Mouse (Mus musculus): ENCODE measurements around the gene Ccdc171.
"Not testable (repeated sequence)": the region's sequence is repeated elsewhere in the genome, so short reads cannot be mapped to it uniquely, and the experiment has no call there.

Ccdc171 gene

DNA sequence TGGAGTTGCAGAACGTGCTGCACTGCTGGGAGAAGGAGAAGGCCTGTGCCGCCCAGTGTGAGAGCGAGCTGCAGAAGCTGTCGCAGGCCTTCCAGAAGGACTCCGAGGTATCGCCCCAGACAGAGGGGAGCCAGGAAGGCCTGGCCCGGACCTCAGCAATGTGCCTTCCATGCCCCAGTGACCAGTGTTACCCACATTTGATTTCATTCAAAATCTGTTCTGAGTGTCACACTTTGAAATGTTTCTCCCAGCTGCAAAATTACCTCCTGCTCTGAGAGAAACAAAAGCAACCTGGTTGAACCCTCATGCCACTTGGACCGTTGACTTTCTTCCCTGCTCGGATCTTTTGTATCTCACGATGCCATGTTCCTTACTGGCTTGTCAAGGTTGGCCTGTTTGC, 133.1 kb downstream of the Ccdc171 start:
- no peak for DNase-seq

DNA sequence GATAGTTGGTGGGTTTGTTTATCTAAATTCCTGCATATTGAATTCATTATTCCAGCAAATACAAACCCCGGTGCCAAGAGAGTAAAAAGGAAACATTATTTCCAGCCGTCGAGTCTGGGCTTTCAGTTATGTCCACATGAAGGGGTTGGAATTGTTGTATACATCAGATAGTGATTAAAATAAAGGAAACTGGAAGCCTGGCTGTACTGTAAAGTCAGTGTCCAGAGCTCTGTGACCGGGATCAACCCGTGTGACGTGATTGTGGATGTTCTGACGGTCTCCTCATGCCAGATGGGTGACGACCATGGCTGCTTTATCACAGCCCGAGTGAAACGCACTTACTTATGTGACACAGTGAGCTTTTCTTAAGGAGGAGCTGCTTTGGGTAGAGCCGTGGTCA, 134.1 kb downstream of the Ccdc171 start:
- DNase-seq = no peak

DNA sequence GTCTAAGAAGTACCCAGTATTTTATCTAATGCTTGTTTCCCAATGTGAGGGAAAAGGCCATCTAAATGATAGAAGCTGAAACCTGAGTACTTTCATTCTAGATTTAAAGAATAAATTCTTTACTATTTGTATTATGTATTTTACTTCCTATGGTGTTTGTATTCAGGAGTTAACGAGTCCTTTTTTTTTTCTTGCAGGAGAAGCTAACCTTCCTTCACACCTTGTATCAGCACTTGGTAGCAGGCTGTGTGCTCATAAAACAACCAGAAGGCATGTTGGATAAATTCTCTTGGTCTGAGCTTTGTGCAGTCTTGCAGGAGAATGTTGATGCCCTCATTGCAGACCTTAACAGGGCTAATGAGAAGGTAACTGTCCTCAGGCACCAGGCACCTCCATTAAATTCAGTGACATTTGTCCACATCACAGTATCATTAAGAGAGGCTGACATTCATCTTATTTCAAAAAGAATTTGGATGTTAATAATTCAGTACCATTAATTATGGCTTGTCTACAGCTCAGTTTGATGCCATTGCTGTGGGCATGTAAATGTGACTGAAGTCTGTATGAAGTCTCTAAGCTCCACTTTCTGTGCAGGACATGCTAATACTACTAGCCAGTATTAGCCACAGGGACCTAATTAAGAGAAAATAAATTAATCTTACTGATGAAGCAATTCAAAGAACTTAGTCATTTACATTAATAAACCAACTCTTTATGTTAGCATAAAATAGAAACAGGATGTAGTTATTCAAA, 136.3 kb downstream of the Ccdc171 start:
- DNase-seq = no peak

DNA sequence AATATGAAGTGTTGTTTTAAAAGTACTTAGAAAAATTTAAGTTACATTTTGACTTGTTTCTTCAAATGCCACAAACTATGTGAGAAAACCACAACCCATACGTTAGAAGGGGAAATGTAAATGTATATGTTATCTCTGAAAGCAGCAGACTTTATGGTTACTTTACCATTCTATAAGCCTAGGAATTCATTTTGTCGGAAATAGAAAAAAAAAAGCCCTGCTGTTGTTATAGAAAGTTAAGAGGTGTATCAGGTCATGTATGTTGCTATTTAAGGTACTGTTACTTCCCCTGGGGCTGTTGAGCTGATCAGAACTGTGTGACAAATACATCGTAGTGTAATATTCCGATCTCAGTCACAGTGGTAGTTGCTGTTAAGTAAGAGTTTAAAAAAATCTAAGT, 137.0 kb downstream of the Ccdc171 start:
- no peak for DNase-seq

DNA sequence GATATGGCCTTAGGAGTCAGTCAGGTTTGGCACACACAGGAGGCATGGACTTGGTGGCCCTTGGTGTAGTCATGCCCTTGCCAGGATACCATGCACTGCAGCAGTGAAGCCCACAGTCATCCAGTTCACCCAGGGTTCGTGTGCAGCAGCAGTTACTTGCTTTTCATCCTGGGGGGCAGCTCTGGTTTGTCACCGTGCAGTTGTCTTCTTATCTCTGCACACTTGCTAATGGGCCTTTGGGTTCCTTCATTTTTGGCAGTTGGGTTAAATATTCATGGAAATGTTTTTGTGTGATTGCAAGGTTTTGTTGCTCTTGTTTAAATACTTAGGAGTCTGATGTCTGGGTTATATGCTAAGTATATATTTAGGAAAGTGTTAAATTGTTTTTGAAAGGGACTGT, 144.2 kb downstream of the Ccdc171 start:
- no peak for DNase-seq

DNA sequence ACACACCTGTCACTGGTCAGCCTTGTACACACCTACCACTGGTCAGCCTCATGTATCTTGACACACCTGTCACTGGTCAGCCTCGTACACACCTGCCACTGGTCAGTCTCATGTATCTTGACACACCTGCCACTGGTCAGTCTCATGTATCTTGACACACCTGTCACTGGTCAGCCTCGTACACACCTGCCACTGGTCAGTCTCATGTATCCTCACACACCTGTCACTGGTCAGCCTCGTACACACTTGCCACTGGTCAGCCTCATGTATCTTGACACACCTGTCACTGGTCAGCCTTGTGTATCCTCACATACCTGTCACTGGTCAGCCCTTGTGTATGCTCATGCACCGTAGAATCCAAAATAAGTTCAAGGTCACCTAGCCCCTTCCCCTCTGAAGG, 150.0 kb downstream of the Ccdc171 start:
- not testable (repeated sequence) for DNase-seq

DNA sequence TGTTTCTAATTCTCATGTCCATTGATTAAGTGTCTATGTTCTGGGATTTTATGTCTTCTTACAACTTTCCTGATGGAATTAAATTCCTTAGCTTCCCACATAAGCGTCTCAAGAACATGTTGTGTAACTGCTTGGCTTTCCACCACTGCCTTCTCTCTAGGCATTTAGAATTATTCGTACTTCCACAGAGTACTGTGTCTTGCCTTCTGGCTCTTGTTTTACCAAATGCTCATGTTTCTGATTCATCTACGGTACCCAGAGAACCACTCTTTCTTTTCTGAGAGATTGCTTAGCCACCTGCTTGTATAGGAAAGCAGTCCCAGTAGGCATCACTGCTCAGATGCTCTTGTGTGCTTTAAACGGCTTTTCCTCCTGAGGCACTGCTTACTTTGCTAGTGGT, 151.1 kb downstream of the Ccdc171 start:
- peak; percentile 64 for DNase-seq

DNA sequence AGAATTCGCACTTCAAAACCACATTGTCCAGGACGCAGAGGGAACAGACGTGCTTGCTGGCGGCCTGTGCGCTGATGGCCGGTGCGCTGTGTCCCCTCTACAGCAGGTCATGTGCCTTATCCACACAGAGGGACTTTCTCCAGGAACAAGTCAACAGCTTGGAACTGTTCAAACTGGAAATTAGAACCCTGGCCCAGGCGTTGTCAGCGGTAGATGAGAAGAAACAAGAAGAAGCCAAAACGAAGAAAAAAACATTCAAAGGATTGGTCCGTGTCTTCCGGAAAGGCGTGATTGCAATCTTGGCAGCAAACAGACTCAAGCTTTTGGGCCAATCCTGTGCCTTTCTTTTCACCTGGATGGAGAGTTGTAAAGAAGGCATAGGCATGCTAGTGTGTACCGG, 155.7 kb downstream of the Ccdc171 start:
- DNase-seq = no peak

DNA sequence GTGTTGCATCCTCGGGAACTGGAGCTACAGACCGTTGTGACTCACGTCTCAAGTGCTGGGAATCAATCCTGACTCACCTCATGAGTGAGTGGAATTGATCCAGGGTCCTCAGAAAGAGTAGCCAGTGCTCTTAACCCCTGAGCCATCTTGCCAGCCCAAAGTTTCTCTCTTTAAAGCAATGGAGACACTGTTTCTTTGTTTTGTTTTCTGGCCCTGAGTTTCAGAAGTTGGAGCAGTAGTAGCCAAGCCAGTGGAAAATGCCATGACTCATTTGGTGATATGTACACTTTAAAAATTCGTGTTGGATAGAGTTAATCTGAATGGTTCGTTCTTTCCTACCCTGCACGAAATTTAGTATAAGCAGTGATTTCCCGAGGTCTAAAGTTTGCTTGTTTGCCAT, 157.5 kb downstream of the Ccdc171 start:
- no peak for DNase-seq

DNA sequence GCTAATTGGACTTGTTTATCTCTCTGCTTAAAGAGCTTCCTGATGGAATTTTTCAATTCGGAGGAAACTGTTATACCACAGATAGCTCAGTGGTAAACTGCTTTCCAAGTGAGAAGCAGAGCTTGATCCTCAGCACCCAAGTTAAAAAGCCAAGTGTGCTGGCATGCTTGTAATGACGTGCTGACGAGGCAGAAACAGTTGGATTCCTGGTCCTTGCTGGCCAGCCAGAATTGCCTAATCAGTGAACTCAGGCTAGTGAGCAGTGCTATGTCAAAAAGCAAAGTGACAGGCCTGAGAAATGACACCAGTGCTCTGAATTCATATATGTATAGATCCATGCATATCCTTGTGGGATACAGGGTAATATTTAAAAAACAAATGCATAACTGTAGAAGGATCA, 174.8 kb downstream of the Ccdc171 start:
- no peak for DNase-seq

DNA sequence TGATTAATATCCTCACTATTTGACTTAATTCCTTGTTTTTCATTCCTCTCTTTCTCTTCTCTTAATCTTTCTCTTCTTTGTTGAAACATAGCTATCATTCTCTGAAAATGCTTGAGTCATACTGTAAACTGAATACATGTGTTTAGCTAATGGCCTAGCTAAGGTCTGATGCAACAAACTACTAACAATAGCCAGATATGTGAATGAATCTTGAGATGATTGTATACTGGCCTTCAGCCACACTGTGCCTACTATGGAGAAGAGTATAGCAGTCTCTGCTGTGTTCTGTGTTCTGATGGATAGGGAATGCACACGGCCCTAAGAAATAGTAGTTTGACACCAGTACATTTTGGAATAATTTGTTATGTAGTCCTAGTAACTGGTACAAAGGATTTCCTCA, 191.7 kb downstream of the Ccdc171 start:
- no peak for DNase-seq

DNA sequence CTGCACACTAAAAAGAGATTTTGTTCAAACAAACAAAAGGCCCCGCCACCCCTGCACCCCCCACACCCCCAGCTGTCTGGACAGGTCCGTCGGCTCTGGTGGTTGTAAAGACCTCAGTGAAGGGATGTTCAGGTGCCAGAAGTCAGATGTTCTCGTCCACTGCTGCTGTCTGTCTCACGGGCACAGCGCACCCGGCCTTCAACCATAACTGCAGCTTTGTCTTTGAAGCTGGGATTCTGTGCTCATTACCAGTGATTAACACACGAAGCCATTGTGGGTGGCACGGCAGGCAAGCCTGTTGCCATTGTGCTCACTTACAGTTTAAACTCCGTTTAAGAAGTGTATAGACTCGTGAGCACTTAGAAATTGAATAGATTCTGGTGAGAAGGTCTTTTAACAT, 194.5 kb downstream of the Ccdc171 start:
- DNase-seq = no peak

DNA sequence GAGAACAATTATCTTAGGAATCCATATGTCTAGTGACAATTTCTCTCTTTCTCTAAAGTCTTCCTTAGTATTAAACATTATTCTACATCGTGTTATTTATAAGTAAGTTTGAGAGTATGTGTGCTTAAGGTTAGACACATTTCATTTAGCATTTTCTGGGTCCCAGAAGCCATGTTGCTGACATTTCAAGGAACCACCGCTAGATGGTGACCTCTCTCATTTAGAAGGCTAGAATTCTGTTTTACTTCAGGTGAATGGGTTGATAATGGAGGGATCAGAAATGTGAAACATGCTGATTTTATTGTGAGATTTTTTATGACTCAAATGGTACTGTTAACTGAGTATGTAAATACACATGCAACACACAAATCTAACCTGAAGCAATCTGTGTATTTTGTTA, 199.8 kb downstream of the Ccdc171 start:
- no peak for DNase-seq

DNA sequence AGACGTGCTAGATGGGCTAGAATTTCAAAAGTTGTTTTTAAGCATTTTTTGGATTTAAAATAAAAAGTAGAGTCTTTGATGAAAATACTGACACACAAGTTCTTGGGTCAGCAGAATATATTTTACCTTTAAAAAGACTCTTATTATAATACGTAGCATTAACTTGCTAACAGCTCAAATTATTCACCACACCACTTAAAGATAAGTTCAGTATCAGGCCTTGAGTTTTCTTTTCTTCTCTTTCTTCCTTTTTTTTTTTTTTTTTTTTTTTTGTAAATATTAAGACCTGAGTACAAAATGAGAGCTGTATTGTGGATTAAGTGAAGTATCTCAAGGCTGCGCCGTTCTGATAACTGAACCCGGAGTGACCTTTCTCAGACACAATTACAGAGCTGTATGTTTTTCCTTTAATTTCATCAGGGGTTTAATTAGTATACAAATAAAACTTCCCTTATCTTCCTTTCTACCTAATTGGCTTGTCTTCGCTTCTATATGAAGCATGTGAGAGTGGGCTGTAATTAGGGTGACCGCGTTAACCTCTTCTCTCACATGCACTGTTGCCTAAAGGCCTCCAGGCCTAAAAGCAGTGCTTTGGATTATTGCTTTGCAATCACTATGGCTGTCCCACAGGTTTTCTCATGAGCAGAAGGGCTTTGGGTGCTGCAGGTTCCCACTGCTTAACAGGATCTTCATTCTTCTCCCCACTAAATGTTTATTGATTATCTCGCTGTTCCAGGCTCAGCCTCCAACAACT, 214.0 kb downstream of the Ccdc171 start:
- no peak for DNase-seq

DNA sequence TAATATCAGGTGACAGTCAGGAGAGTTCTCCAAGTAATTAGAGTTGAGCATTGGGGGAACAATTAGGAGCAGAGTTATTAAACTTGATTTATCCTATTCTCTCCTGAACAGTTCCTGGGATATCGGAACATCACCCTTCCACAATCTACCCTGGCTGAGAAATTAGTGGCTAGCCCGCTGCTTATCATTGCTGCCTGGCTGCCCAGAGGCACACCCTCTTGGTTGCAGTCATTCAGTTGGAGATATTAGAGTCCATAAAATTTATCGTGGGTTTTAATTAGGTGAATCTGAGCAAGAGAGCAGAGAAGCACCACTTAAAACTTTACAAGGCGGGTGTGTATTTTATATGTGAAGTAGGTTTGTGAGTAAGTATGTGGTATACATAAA, 214.5 kb downstream of the Ccdc171 start:
- no peak for DNase-seq

DNA sequence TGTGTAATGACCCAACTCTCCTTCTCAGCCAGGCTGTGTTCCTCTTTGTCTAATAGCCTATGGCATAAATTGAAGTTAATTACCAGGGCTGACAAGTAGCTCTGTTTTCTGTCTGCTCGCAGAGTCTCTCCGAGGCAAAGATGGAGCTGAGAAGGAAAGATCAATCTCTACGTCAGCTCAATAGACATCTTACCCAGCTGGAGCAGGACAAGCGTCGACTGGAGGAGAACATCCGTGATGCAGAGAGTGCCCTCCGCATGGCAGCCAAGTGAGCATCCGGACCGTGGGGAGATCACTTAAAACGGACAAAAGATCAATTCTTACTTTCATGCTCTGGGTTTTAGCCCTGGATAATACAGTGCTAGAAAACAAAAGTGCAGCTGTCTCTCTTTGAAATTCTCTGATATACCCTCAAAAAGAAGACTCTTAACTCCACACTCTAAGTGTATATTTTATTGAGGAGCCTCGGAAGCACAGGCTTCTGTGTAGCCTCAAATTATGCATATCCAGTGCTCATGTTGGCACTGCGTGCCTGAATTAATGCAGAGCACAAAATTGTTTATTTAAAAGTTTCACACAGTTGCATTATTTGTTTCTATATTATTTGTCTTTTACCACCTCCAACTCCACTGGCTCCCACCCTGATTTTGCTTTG, 217.6 kb downstream of the Ccdc171 start:
- DNase-seq = no peak

DNA sequence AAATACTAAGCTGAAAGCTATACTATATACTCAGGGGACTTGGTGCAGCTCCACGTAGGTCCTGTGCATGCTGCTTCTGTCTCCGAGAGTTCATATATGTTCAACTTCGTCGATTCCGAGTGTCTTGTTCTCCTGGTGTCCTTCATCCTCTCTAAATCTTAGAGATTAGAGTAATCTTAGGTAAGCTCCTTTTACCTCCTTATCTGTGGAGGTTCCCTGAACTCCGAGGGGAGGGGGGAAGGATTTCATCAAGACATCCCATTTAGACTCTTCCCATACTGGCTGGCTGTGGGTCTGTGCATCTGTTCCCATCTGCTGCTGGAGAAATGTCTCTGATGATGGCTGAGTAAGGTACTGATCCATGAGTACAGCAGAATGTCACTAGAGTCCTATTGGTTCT, 249.8 kb downstream of the Ccdc171 start:
- no peak for DNase-seq

DNA sequence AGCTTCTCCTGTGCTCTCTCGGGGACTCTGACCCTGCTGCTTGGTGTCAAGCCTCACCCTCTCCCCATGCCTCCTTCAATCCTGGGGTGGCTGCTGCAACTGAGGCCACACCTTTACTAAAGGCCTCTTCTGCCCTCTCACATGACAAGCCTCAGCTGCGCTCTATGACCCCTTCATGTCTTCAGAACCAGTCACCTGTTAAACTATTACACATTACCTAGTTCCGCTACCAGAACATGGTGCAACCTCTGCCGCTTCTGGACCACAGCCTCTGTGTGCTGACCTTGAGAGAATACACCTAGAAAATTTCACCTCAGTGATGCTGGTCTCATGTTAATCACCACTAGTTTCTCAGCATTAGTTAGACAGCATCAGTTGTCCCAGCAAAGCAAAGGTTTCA, 254.7 kb downstream of the Ccdc171 start:
- no peak for DNase-seq

DNA sequence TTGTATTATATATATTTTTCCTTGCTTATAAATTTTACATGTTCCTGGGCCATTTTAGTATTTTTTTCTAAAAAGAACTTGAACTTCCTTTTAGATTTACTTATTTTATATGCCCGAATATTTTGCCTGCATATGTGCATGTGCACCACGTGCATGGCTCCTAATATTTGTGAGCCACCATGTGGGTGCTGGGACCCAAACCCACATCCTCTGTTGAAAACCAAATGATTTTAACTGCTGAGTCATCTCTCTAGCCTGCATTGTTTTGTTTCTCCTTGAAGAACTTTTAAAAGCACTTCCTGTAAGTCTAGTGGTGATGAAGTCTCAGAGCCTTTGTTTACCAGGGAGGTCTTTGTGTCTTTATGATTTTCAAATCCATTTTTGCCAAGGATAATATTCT, 259.8 kb downstream of the Ccdc171 start:
- DNase-seq = no peak

DNA sequence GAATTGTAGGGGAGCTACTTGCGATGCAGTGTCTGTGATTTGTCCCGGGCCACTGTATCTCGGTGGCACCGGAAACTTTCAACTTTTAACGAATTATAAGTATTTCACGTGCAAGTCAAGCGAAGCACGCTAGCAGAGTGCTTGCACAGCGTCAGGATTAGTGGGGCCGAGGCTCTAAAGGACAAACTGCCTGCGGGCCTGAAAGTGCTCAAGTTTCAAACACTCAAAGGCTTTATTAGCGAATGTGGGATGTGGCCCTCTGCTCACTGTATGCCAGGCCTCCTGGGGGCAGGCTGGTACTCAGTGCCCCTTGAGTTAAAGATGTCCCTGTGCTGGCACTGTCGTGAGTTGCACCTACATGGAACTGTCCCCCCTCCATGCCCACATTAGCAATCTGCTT, 266.5 kb downstream of the Ccdc171 start:
- DNase-seq = no peak

DNA sequence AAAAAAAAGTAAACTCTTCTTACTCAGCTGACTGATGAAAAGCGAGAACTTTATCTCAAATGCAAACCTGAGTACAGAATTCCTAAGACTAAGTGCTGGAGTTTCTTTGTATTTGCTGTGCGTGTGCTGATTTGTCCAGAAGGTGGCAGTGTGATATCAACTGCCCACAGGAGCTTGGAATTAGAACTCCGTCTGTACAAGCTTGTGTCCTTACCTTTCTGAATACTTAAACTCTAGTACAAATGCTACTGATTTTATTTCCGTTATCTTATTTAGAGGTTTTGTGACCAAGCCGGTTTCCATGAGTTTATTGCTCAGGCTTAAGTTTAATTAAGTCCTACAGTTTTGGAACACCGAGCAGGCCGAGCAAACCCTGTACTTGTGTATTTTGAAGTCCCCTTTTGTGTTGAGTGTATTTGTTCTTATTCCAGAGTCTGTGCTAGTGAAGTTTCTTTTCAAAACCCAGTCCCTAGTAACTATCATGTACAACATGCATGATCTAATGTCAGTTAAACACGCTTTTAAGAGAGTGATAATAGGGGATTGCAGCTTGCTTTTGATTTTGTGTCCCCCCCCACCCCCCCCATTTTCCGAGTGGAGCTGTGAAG, 269.1 kb downstream of the Ccdc171 start:
- peak; percentile 28 for DNase-seq

DNA sequence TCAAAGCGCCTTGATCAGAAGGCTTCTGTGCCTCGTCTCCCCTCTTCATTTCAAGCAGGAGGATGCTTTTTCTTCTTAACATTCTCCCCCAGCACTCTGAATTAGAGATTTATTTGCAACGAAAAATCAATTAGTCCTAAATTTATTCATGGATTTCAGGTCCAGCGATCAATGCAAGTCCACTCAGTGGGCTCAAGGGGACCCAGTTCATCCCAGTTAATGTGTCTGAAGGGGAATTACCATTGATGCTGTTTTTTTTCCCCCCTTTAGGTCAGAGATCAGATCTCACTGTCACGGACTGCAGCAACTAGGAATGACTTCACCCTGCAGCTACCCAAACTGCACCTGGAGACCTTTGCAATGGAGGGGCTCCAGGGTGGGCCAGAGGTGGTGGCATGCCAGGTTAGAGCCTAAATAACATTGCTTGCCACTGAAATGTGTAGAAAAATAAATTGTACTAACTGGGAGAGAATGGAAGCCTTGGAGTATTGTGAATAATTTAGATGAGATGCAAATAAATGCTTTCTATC, 269.6 kb downstream of the Ccdc171 start:
- DNase-seq = no peak

DNA sequence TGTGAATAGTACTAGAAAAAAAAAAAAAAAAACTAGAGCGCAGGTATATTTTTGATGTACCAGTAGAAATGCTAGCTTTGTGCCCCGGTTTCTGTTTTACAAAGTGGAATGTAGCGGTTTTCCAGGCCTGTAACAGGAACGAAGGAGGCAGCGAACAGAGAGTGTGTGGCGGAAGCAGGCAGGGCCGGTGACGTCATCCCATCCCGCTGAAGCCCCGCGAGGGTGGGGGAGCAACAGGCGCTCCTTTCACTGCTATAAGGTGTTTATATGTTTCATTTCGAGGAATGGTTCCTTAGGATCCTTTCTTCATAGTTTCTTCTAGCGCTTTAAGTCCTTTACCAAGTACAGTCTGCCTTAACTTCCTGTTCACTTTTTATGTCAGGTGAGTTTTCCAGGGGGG, 272.6 kb downstream of the Ccdc171 start:
- DNase-seq = no peak
